Mouse (Mus musculus) G1E (cell line): ENCODE data around the gene Fgfr2.

Experiments used
- CTCF ChIP-seq: IDR thresholded peaks from 2 replicates; pipeline ENCODE4 v1.5.1; 2012; ENCODE audit warnings: low read depth, low read length, inconsistent platforms, mixed read lengths
- GATA1 ChIP-seq: IDR thresholded peaks from 2 replicates; pipeline ENCODE4 v1.6.1; 2012; ENCODE audit warnings: borderline replicate concordance, low read length, inconsistent platforms, mixed read lengths
- POLR2AphosphoS5 ChIP-seq: IDR thresholded peaks from 2 replicates; pipeline ENCODE4 v1.6.1; 2012; ENCODE audit warnings: low read depth, low read length, inconsistent platforms; ENCODE audit not compliant: insufficient replicate concordance
- TAL1 ChIP-seq: conservative IDR thresholded peaks from 2 replicates; pipeline ENCODE4 v1.6.1; 2012; ENCODE audit warnings: low read depth, low read length, inconsistent platforms, mixed read lengths

GRCm38 (mm10) chr7:132111770-132112169 is 1011.4 kb downstream of the Fgfr2 start:
- no peak for TF ChIP-seq CTCF
- no peak for TF ChIP-seq TAL1
- no peak for TF ChIP-seq POLR2AphosphoS5
- no peak for TF ChIP-seq GATA1
